Mouse (Mus musculus) bone marrow, adult 2 months (tissue): ENCODE measurements around the gene Hoxa5.

ENCODE experiments used
- CTCF ChIP-seq: fragments of 200-500 bp; IDR thresholded peaks from 2 replicates; pipeline ENCODE4 v1.5.1; 2011; ENCODE audit warnings: low read length, control low read depth; ENCODE audit not compliant: control insufficient read depth, insufficient read depth
- POLR2A ChIP-seq: fragments of 200-500 bp; IDR thresholded peaks from 2 replicates; pipeline ENCODE4 v1.6.1; 2011; ENCODE audit warnings: low read depth, mild to moderate bottlenecking, control low read depth, low read length, borderline replicate concordance; ENCODE audit not compliant: control insufficient read depth

DNA sequence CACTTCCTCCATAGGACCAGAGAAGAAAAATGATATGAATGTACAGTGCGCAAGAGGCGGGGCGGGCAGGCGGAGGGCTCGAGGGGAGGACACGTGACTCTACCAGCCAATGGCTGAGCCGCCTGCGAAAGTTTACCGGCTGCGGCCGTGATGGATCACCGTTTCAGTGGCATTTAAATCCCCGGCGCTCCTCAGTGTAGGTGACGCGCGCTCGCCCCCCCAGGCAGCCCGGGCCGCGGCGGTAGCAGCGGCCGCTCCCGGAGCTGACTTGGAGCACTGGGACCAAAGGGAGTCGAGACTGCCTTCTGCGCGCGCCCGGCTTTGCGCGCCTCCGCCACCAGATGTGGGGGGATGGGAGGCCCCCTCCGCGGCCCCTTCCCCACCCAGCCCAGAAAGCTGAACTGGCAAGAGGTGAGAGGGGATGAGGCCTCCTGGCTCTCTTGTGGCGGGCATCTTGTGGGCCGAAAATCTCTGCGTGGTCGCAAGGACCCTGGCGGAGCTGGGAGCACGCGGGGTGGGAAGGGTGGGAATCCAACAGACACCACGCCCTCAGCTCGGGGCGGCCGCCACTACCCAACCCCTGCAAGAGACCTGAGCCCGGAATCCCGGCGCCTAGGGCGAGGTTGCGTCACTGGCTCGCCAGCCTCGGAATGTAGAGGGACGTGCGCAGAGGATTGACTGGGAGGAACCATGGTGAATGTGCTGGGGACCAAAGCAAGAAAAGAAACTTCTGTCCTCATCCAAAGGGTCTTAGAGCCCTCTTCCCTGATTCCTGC lies 45.9 kb downstream of the Hoxa5 start, which contains the start of gene Hoxa1:
- TF ChIP-seq CTCF (no peak), POLR2A (no peak)
